Mouse (Mus musculus): ENCODE measurements around the gene Cdkn2aipnl.

DNA sequence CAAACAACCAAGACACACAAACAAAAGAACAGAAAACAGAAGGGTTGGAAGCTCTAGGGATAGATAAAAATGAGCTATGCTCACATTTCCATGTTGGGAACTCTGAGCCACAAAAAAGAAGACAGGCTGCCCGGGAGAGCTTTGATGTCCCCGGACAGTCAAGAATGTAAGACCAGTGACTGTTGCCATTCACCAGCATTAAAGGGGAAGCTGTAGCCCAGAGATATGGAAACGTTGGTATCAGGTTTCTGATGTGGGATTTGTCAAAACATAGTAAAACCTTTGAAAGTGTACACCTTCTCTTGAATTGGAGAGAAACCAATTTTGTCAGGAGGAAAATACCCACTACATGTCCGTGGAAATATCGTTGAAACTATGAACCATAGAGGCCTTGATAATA is 8.0 kb upstream of the Cdkn2aipnl start:
- TF ChIP-seq CTCF (IDR thresholded peaks at IDR 0.05; ENCODE audit: extremely low read depth, insufficient read depth, low read length) = no peak
- TF ChIP-seq POLR2A (IDR thresholded peaks at IDR 0.05; ENCODE audit: extremely low read depth, insufficient read depth, low read length) = no peak
